Mouse (Mus musculus): ENCODE data around the gene Pogz. TPM values are rescaled to one million over a fixed set of nuclear protein-coding genes. Genes with fewer than 3 reads are reported as not detected.
"Not testable (repeated sequence)": the region's sequence is repeated elsewhere in the genome, so short reads cannot be mapped to it uniquely, and the experiment has no call there.

Gene Pogz
- polyA plus RNA-seq, 1 experiment, result 16.8 TPM

GRCm38 (mm10) chr3:94878618-94879017, 41.3 kb downstream of the Pogz start:
- 90% methylated on average over 6 of the region's 6 CpGs for WGBS
- Histone ChIP-seq H3K4me1 (ENCODE audit: control insufficient read depth, insufficient read depth, low read length) (no peaks in the 10 kb centered on the region), H3K27ac (ENCODE audit: control insufficient read depth, insufficient read depth, low read depth, low read length, poor library complexity) (no peak overlapping the region), H3K4me3 (replicated peaks; ENCODE audit: control insufficient read depth, low read depth, low read length) (no peak overlapping the region)
- TF ChIP-seq POLR2A (IDR thresholded peaks at IDR 0.05; ENCODE audit: borderline replicate concordance, control insufficient read depth, low read depth, low read length) (no peak), CTCF (IDR thresholded peaks at IDR 0.05; ENCODE audit: control insufficient read depth, insufficient read depth, low read length) (no peak)

- Histone ChIP-seq H3K4me3 (replicated peaks; ENCODE audit: control insufficient read depth, low read depth, low read length) (no peak overlapping the region), H3K27ac (ENCODE audit: control insufficient read depth, insufficient read depth, low read depth, low read length, poor library complexity) (no peak overlapping the region), H3K4me1 (ENCODE audit: control insufficient read depth, insufficient read depth, low read length) (no peaks in the 10 kb centered on the region; the same call in 1 of the 2 replicates)
- TF ChIP-seq POLR2A (IDR thresholded peaks at IDR 0.05; ENCODE audit: borderline replicate concordance, control insufficient read depth, low read depth, low read length) (no peak), CTCF (IDR thresholded peaks at IDR 0.05; ENCODE audit: control insufficient read depth, insufficient read depth, low read length) (no peak)
- 81% methylated on average over 4 of the region's 4 CpGs for WGBS
Observed at GRCm38 (mm10) chr3:94881840-94882239, 44.5 kb downstream of the Pogz start.

GRCm38 (mm10) chr3:94882579-94882978, 45.2 kb downstream of the Pogz start:
- Histone ChIP-seq H3K4me1 (ENCODE audit: control insufficient read depth, insufficient read depth, low read length) (no peaks in the 10 kb centered on the region; the same call in 1 of the 2 replicates), H3K27ac (ENCODE audit: control insufficient read depth, insufficient read depth, low read depth, low read length, poor library complexity) (no peak overlapping the region), H3K4me3 (replicated peaks; ENCODE audit: control insufficient read depth, low read depth, low read length) (no peak overlapping the region)
- no peak for TF ChIP-seq CTCF (IDR thresholded peaks at IDR 0.05; ENCODE audit: control insufficient read depth, insufficient read depth, low read length)
- TF ChIP-seq POLR2A (IDR thresholded peaks at IDR 0.05; ENCODE audit: borderline replicate concordance, control insufficient read depth, low read depth, low read length), result no peak
- WGBS, result 84% methylated on average over 3 of the region's 3 CpGs

- under 1% methylated on average over 61 of the region's 61 CpGs for WGBS
- H3K4me1 ChIP-seq (ENCODE audit: control insufficient read depth, insufficient read depth, low read length), result no peaks in the 10 kb centered on the region; the same call in 1 of the 2 replicates
- peak within 1 kb of the TSS; percentile 93 for H3K4me3 ChIP-seq (replicated peaks; ENCODE audit: control insufficient read depth, low read depth, low read length)
- no peak for TF ChIP-seq CTCF (IDR thresholded peaks at IDR 0.05; ENCODE audit: control insufficient read depth, insufficient read depth, low read length)
- peak; percentile 50; the same call in 1 of the 2 replicates for TF ChIP-seq POLR2A (IDR thresholded peaks at IDR 0.05; ENCODE audit: borderline replicate concordance, control insufficient read depth, low read depth, low read length)
- peak within 1 kb of the TSS; percentile 66; the same call in 1 of the 2 replicates for H3K27ac ChIP-seq (ENCODE audit: control insufficient read depth, insufficient read depth, low read depth, low read length, poor library complexity)
Observed at GRCm38 (mm10) chr3:94886316-94887224, 49.2 kb downstream of the Pogz start, which contains the start of gene Psmb4. Gene Psmb4 (minus strand): TSS chr3:94886961.

- H3K4me1 ChIP-seq (ENCODE audit: control insufficient read depth, insufficient read depth, low read length), result no peaks in the 10 kb centered on the region; the same call in 1 of the 2 replicates
- no peak overlapping the region for H3K27ac ChIP-seq (ENCODE audit: control insufficient read depth, insufficient read depth, low read depth, low read length, poor library complexity)
- H3K4me3 ChIP-seq (replicated peaks; ENCODE audit: control insufficient read depth, low read depth, low read length), result no peak overlapping the region
- TF ChIP-seq POLR2A (IDR thresholded peaks at IDR 0.05; ENCODE audit: borderline replicate concordance, control insufficient read depth, low read depth, low read length) (no peak), CTCF (IDR thresholded peaks at IDR 0.05; ENCODE audit: control insufficient read depth, insufficient read depth, low read length) (0 out of 2 replicates have a peak, but pooled peaks have one; percentile 10)
Observed at GRCm38 (mm10) chr3:94888595-94888994, 51.2 kb downstream of the Pogz start.

- TF ChIP-seq POLR2A (IDR thresholded peaks at IDR 0.05; ENCODE audit: borderline replicate concordance, control insufficient read depth, low read depth, low read length) (no peak), CTCF (IDR thresholded peaks at IDR 0.05; ENCODE audit: control insufficient read depth, insufficient read depth, low read length) (no peak)
- Histone ChIP-seq H3K27ac (ENCODE audit: control insufficient read depth, insufficient read depth, low read depth, low read length, poor library complexity) (no peak overlapping the region), H3K4me1 (ENCODE audit: control insufficient read depth, insufficient read depth, low read length) (no peaks in the 10 kb centered on the region), H3K4me3 (replicated peaks; ENCODE audit: control insufficient read depth, low read depth, low read length) (no peak overlapping the region)
- WGBS, result 65% methylated on average over 3 of the region's 3 CpGs
Observed at GRCm38 (mm10) chr3:94894076-94894475, 56.7 kb downstream of the Pogz start.

- Histone ChIP-seq H3K4me1 (ENCODE audit: control insufficient read depth, insufficient read depth, low read length) (no peaks in the 10 kb centered on the region), H3K4me3 (replicated peaks; ENCODE audit: control insufficient read depth, low read depth, low read length) (no peak overlapping the region), H3K27ac (ENCODE audit: control insufficient read depth, insufficient read depth, low read depth, low read length, poor library complexity) (no peak overlapping the region)
- whole genome bisulfite sequencing, result 24% methylated on average over 7 of the region's 7 CpGs
- TF ChIP-seq CTCF (IDR thresholded peaks at IDR 0.05; ENCODE audit: control insufficient read depth, insufficient read depth, low read length) (no peak), POLR2A (IDR thresholded peaks at IDR 0.05; ENCODE audit: borderline replicate concordance, control insufficient read depth, low read depth, low read length) (no peak)
Observed at GRCm38 (mm10) chr3:94902747-94903146, 65.4 kb downstream of the Pogz start.

GRCm38 (mm10) chr3:94904759-94905158, 67.4 kb downstream of the Pogz start:
- not testable (repeated sequence) for H3K4me3 ChIP-seq (replicated peaks; ENCODE audit: control insufficient read depth, low read depth, low read length); H3K4me1 ChIP-seq (ENCODE audit: control insufficient read depth, insufficient read depth, low read length); H3K27ac ChIP-seq (ENCODE audit: control insufficient read depth, insufficient read depth, low read depth, low read length, poor library complexity)
- WGBS, result 56% methylated on average over 3 of the region's 3 CpGs
